Mouse (Mus musculus): ENCODE results near the gene Fermt2.
A peak's percentile ranks its signal among the peaks of the same experiment; 100 is the strongest.

Gene Fermt2

GRCm38 (mm10) chr14:45529411-45530363, at the start of gene Fermt2:
Fermt2 (minus strand) TSS chr14:45530118.
- peak; percentile 95 for DNase-seq

GRCm38 (mm10) chr14:45566066-45566937, 36.4 kb upstream of the Fermt2 start:
- DNase-seq: peak; percentile 76

GRCm38 (mm10) chr14:45565216-45566065, 35.5 kb upstream of the Fermt2 start:
- peak; percentile 65 for DNase-seq

GRCm38 (mm10) chr14:45563577-45563976, 33.7 kb upstream of the Fermt2 start:
- no peak for DNase-seq

- no peak for DNase-seq
Measured at GRCm38 (mm10) chr14:45561681-45562080, 31.8 kb upstream of the Fermt2 start.

- no peak for DNase-seq
Measured at GRCm38 (mm10) chr14:45559018-45559417, 29.1 kb upstream of the Fermt2 start.

GRCm38 (mm10) chr14:45554336-45554735, 24.4 kb upstream of the Fermt2 start:
- DNase-seq: no peak

- no peak for DNase-seq
Measured at GRCm38 (mm10) chr14:45553854-45554253, 23.9 kb upstream of the Fermt2 start.

GRCm38 (mm10) chr14:45552431-45552830, 22.5 kb upstream of the Fermt2 start:
- DNase-seq: peak; percentile 5

- DNase-seq: peak; percentile 75
Measured at GRCm38 (mm10) chr14:45551121-45551768, 21.3 kb upstream of the Fermt2 start.

GRCm38 (mm10) chr14:45550010-45550647, 20.2 kb upstream of the Fermt2 start:
- DNase-seq: no peak

- no peak for DNase-seq
Measured at GRCm38 (mm10) chr14:45548118-45548517, 18.2 kb upstream of the Fermt2 start.

GRCm38 (mm10) chr14:45544905-45545304, 15.0 kb upstream of the Fermt2 start:
- DNase-seq: no peak

- DNase-seq: no peak
Measured at GRCm38 (mm10) chr14:45544026-45544425, 14.1 kb upstream of the Fermt2 start.

- DNase-seq: peak; percentile 79
Measured at GRCm38 (mm10) chr14:45539659-45540468, 9.9 kb upstream of the Fermt2 start.

- peak; percentile 34 for DNase-seq
Measured at GRCm38 (mm10) chr14:45530364-45531345, 737 bp upstream of the Fermt2 start.

- DNase-seq: peak; percentile 47
Measured at GRCm38 (mm10) chr14:45528861-45529260, 1.1 kb downstream of the Fermt2 start.

- no peak for DNase-seq
Measured at GRCm38 (mm10) chr14:45515771-45516170, 14.1 kb downstream of the Fermt2 start.

- no peak for DNase-seq
Measured at GRCm38 (mm10) chr14:45510787-45511186, 19.1 kb downstream of the Fermt2 start.
